Mouse (Mus musculus): ENCODE measurements at regions not wholly inside any gene's neighbourhood (a gene's known extent, or its start where the extent isn't known, plus 50 kb on each side); places are given as distances from the start of the nearest gene placed in this dataset.
A peak's percentile ranks its signal among the peaks of the same experiment; 100 is the strongest.

GRCm38 (mm10) chr9:41379283-41379682 lies 217.8 kb upstream of the Ubash3b start:
- DNase-seq: no peak
- Histone ChIP-seq H3K4me3 (ENCODE audit: insufficient read depth, low read depth, low read length) (no peak overlapping the region), H3K27ac (ENCODE audit: insufficient read depth, low read depth, low read length) (no peak overlapping the region), H3K4me1 (ENCODE audit: control insufficient read depth, insufficient read depth, low read length) (no peaks in the 10 kb centered on the region), H3K27me3 (replicated peaks; ENCODE audit: control insufficient read depth, insufficient read depth, low read length) (no peaks in the 10 kb centered on the region), H3K36me3 (ENCODE audit: control insufficient read depth, insufficient read depth, low read length) (no peaks in the 10 kb centered on the region)
- no peak for TF ChIP-seq POLR2A (IDR thresholded peaks at IDR 0.05; ENCODE audit: low read depth, low read length)
- no peak for TF ChIP-seq CTCF (conservative IDR thresholded peaks at IDR 0.05; ENCODE audit: insufficient read depth, insufficient read length, low read depth, low read length)
- WGBS: 93% methylated on average over 1 of the region's 1 CpGs

GRCm38 (mm10) chr9:41378627-41379231 lies 217.2 kb upstream of the Ubash3b start:
- no peaks in the 10 kb centered on the region for H3K27me3 ChIP-seq (replicated peaks; ENCODE audit: control insufficient read depth, insufficient read depth, low read length)
- H3K27ac ChIP-seq (ENCODE audit: insufficient read depth, low read depth, low read length): no peak overlapping the region
- no peak for TF ChIP-seq POLR2A (IDR thresholded peaks at IDR 0.05; ENCODE audit: low read depth, low read length)
- no peak for TF ChIP-seq CTCF (conservative IDR thresholded peaks at IDR 0.05; ENCODE audit: insufficient read depth, insufficient read length, low read depth, low read length)
- H3K4me3 ChIP-seq (ENCODE audit: insufficient read depth, low read depth, low read length): no peak overlapping the region
- H3K4me1 ChIP-seq (ENCODE audit: control insufficient read depth, insufficient read depth, low read length): no peaks in the 10 kb centered on the region
- DNase-seq: no peak
- H3K36me3 ChIP-seq (ENCODE audit: control insufficient read depth, insufficient read depth, low read length): no peaks in the 10 kb centered on the region
- WGBS: 73% methylated on average over 10 of the region's 10 CpGs

- no peak for DNase-seq
- no peaks in the 10 kb centered on the region for H3K27me3 ChIP-seq (replicated peaks; ENCODE audit: control insufficient read depth, insufficient read depth, low read length)
- WGBS: 60% methylated on average over 18 of the region's 18 CpGs
- no peak overlapping the region for H3K27ac ChIP-seq (ENCODE audit: insufficient read depth, low read depth, low read length)
- TF ChIP-seq CTCF (conservative IDR thresholded peaks at IDR 0.05; ENCODE audit: insufficient read depth, insufficient read length, low read depth, low read length): no peak
- TF ChIP-seq POLR2A (IDR thresholded peaks at IDR 0.05; ENCODE audit: low read depth, low read length): no peak
- H3K4me1 ChIP-seq (ENCODE audit: control insufficient read depth, insufficient read depth, low read length): no peaks in the 10 kb centered on the region
- H3K36me3 ChIP-seq (ENCODE audit: control insufficient read depth, insufficient read depth, low read length): no peaks in the 10 kb centered on the region
- H3K4me3 ChIP-seq (ENCODE audit: insufficient read depth, low read depth, low read length): no peak overlapping the region
Measured at GRCm38 (mm10) chr9:41377701-41378626, 216.5 kb upstream of the Ubash3b start.

GRCm38 (mm10) chr9:41376948-41377700 lies 215.6 kb upstream of the Ubash3b start:
- H3K36me3 ChIP-seq (ENCODE audit: control insufficient read depth, insufficient read depth, low read length): no peaks in the 10 kb centered on the region
- no peaks in the 10 kb centered on the region for H3K4me1 ChIP-seq (ENCODE audit: control insufficient read depth, insufficient read depth, low read length)
- no peaks in the 10 kb centered on the region for H3K27me3 ChIP-seq (replicated peaks; ENCODE audit: control insufficient read depth, insufficient read depth, low read length)
- H3K4me3 ChIP-seq (ENCODE audit: insufficient read depth, low read depth, low read length): no peak overlapping the region
- TF ChIP-seq CTCF (conservative IDR thresholded peaks at IDR 0.05; ENCODE audit: insufficient read depth, insufficient read length, low read depth, low read length): no peak
- TF ChIP-seq POLR2A (IDR thresholded peaks at IDR 0.05; ENCODE audit: low read depth, low read length): no peak
- H3K27ac ChIP-seq (ENCODE audit: insufficient read depth, low read depth, low read length): no peak overlapping the region
- no peak for DNase-seq
- WGBS: 57% methylated on average over 8 of the region's 8 CpGs

GRCm38 (mm10) chr9:41375984-41376651 lies 214.6 kb upstream of the Ubash3b start:
- Histone ChIP-seq H3K27me3 (replicated peaks; ENCODE audit: control insufficient read depth, insufficient read depth, low read length) (no peaks in the 10 kb centered on the region), H3K4me1 (ENCODE audit: control insufficient read depth, insufficient read depth, low read length) (no peaks in the 10 kb centered on the region), H3K36me3 (ENCODE audit: control insufficient read depth, insufficient read depth, low read length) (no peaks in the 10 kb centered on the region), H3K27ac (ENCODE audit: insufficient read depth, low read depth, low read length) (no peak overlapping the region), H3K4me3 (ENCODE audit: insufficient read depth, low read depth, low read length) (peak overlapping the region; percentile 13; the same call in 1 of the 2 replicates)
- WGBS: 18% methylated on average over 24 of the region's 24 CpGs
- TF ChIP-seq POLR2A (IDR thresholded peaks at IDR 0.05; ENCODE audit: low read depth, low read length) (no peak), CTCF (conservative IDR thresholded peaks at IDR 0.05; ENCODE audit: insufficient read depth, insufficient read length, low read depth, low read length) (no peak)
- no peak for DNase-seq

GRCm38 (mm10) chr9:41374591-41375481 lies 213.3 kb upstream of the Ubash3b start:
- no peak overlapping the region for H3K27ac ChIP-seq (ENCODE audit: insufficient read depth, low read depth, low read length)
- no peak for DNase-seq
- WGBS: 54% methylated on average over 14 of the region's 14 CpGs
- TF ChIP-seq CTCF (conservative IDR thresholded peaks at IDR 0.05; ENCODE audit: insufficient read depth, insufficient read length, low read depth, low read length): no peak
- no peak for TF ChIP-seq POLR2A (IDR thresholded peaks at IDR 0.05; ENCODE audit: low read depth, low read length)
- no peaks in the 10 kb centered on the region for H3K36me3 ChIP-seq (ENCODE audit: control insufficient read depth, insufficient read depth, low read length)
- H3K4me3 ChIP-seq (ENCODE audit: insufficient read depth, low read depth, low read length): no peak overlapping the region
- no peaks in the 10 kb centered on the region for H3K27me3 ChIP-seq (replicated peaks; ENCODE audit: control insufficient read depth, insufficient read depth, low read length)
- H3K4me1 ChIP-seq (ENCODE audit: control insufficient read depth, insufficient read depth, low read length): no peaks in the 10 kb centered on the region
